Mouse (Mus musculus): ENCODE measurements around the gene Rpl5.
"Not testable (repeated sequence)": the region's sequence is repeated elsewhere in the genome, so short reads cannot be mapped to it uniquely, and the experiment has no call there.

Gene Rpl5

GRCm38 (mm10) chr5:107901014-107901615 lies 813 bp downstream of the Rpl5 start:
- DNase-seq (ENCODE audit: low read depth, low spot score): peak; percentile 73

GRCm38 (mm10) chr5:107904325-107904724 lies 4.0 kb downstream of the Rpl5 start:
- DNase-seq (ENCODE audit: low read depth, low spot score): no peak

GRCm38 (mm10) chr5:107908514-107909110 lies 8.3 kb downstream of the Rpl5 start:
- DNase-seq (ENCODE audit: low read depth, low spot score): no peak

GRCm38 (mm10) chr5:107909668-107910067 lies 9.4 kb downstream of the Rpl5 start:
- no peak for DNase-seq (ENCODE audit: low read depth, low spot score)

GRCm38 (mm10) chr5:107910084-107910616 lies 9.8 kb downstream of the Rpl5 start:
- no peak for DNase-seq (ENCODE audit: low read depth, low spot score)

- DNase-seq (ENCODE audit: low read depth, low spot score): no peak
Measured at GRCm38 (mm10) chr5:107911012-107911411, 10.7 kb downstream of the Rpl5 start.

GRCm38 (mm10) chr5:107915280-107915679 lies 15.0 kb downstream of the Rpl5 start:
- no peak for DNase-seq (ENCODE audit: low read depth, low spot score)

- DNase-seq (ENCODE audit: low read depth, low spot score): peak; percentile 89
Measured at GRCm38 (mm10) chr5:107921400-107922252, 21.3 kb downstream of the Rpl5 start.

- no peak for DNase-seq (ENCODE audit: low read depth, low spot score)
Measured at GRCm38 (mm10) chr5:107922836-107923235, 22.5 kb downstream of the Rpl5 start.

GRCm38 (mm10) chr5:107924564-107924963 lies 24.3 kb downstream of the Rpl5 start:
- no peak for DNase-seq (ENCODE audit: low read depth, low spot score)

- peak; percentile 78 for DNase-seq (ENCODE audit: low read depth, low spot score)
Measured at GRCm38 (mm10) chr5:107926550-107927249, 26.4 kb downstream of the Rpl5 start.

- peak; percentile 70 for DNase-seq (ENCODE audit: low read depth, low spot score)
Measured at GRCm38 (mm10) chr5:107932556-107932955, 32.3 kb downstream of the Rpl5 start.

GRCm38 (mm10) chr5:107933202-107933974 lies 33.1 kb downstream of the Rpl5 start:
- no peak for DNase-seq (ENCODE audit: low read depth, low spot score)

GRCm38 (mm10) chr5:107934770-107935543 lies 34.7 kb downstream of the Rpl5 start:
- no peak for DNase-seq (ENCODE audit: low read depth, low spot score)

- no peak for DNase-seq (ENCODE audit: low read depth, low spot score)
Measured at GRCm38 (mm10) chr5:107936625-107937389, 36.5 kb downstream of the Rpl5 start.

- DNase-seq (ENCODE audit: low read depth, low spot score): not testable (repeated sequence)
Measured at GRCm38 (mm10) chr5:107938483-107938882, 38.2 kb downstream of the Rpl5 start.

- no peak for DNase-seq (ENCODE audit: low read depth, low spot score)
Measured at GRCm38 (mm10) chr5:107938886-107939285, 38.6 kb downstream of the Rpl5 start.

GRCm38 (mm10) chr5:107939701-107940100 lies 39.4 kb downstream of the Rpl5 start:
- no peak for DNase-seq (ENCODE audit: low read depth, low spot score)

GRCm38 (mm10) chr5:107941222-107941621 lies 40.9 kb downstream of the Rpl5 start:
- peak; percentile 36 for DNase-seq (ENCODE audit: low read depth, low spot score)
